Mouse (Mus musculus): Measurements from ENCODE around the gene Ap1b1.
A peak's percentile ranks its signal among the peaks of the same experiment; 100 is the strongest.

The Ap1b1 gene

DNA sequence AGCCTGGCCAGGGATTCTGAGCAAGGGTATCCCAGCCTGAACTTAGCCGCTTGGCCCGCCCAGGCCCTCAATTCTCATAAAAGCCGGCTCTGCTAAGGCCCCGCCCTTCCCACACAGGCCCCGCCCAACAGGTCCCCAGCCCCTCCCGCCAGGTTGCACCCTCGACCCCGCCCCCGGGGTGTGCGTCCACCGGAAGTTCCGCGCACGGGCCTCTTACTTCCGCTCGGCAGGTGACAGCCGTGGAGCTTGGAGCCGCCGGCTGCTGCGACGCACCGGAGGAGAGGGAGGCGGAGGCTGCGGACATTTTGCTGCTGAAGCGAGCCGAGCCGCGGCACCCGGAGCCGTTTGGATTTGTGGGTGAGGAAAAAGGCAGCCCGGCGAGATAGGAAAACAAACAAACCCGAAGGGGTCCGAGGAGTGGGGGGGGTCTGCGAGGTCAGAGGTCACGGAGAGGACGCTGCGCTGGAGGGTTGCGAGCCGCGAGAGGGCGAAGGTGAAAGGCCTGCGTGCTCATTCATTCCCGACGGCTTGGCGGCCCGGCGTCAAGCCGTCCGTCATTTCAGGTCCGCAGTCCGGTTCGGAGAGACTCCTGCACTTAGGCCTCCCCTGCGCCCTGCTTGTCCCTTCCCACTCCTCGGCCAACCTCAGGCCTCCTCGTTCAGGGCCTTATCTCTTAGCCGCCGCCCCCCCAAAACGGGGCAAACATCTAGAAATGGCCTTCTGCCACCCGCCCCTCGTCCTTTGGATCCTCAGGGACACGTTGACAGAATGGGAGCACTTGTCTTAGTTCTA is at the start of gene Ap1b1:
Ap1b1 (plus strand) TSS at position 130 of the 792 bp plus-strand sequence.
- DNase-seq (ENCODE audit: low read depth in 1 of 2, low spot score in 2 of 2), result peak; percentile 42 to 74

DNA sequence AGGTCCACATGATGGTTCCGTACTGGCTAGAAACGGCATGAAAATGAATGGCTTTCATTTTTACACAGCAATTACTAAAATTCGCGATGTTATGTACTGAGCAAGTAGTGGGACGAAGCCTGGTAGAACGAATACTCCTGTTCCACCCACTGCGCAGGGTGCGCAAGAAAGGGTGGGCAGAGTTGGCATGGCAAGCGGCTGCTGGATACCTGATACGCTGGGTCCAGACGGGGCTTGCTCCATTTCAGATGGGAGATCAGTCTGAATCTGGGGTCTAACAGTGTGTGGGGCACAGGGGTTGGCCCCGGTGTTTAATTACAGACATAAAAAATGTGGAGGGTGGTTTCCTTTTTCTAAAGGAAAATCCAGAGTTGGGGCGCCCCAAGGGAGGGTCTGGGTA is 40.1 kb upstream of the Ap1b1 start:
- no peak for DNase-seq (ENCODE audit: low read depth in 1 of 2, low spot score in 2 of 2)

DNA sequence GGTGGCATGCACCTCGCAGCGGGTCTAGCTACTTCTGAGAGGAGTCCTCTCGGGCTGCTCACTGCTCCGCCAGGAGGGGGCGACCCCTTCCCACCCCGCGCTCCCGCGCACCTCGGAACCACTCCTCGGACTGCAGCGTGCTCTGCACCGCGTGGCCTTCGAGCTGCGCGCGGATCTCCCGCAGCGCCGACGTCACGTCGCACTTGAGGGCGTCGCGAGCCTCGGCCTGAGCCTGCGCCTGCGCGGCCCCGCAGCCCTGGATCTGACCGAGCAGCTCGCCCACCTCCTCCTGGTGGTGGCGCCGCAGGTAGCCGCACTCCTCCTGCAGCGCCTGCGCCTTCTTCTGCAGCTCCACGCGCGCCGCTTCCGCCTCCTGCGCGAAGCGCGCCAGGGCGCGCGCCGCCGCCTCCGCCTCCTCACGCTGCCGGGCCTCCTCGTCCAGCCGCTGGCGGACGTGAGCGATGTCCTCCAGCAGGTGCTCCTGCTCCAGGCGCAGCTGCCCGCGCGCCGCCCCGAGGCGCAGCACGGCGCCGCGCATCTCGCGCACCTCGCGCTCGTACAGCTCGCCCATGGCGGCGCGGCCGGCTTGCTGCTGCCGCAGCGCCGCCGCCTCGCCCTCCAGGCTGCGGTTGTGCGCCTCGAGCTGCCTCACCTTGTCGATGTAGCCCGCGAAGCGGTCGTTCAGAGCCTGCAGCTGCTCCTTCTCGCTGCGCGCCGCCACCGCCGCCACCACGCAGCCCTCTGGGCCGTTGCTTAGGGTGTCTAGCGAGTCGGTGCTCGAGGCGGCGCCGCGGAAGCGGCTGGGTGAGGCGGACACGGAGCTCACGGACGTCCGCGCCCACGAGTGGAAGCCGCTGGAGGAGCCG is 39.4 kb upstream of the Ap1b1 start:
- DNase-seq (ENCODE audit: low read depth in 1 of 2, low spot score in 2 of 2), result no peak

DNA sequence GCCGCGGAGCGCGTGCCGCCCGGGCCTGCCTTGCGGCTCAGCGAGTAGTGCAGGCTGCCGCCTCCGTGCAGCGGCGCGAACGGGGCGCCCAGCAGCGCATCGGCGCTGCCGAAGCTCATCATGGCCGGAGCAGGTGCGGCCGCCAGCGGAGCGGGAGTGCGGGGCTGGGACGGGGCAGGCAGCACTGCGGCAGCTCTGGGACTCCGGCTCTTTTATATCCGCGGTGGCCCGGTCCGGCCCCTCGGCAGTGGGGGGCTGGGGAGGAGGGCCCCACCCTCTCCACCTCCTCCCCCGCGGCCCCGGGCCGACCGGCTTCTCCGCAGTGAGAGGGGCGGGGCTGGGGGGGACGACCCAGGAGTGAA is 38.8 kb upstream of the Ap1b1 start, which contains the start of gene Nefh:
Nefh (minus strand) TSS at position 252 of the 362 bp plus-strand sequence.
- DNase-seq (ENCODE audit: low read depth in 1 of 2, low spot score in 2 of 2), result no peak

DNA sequence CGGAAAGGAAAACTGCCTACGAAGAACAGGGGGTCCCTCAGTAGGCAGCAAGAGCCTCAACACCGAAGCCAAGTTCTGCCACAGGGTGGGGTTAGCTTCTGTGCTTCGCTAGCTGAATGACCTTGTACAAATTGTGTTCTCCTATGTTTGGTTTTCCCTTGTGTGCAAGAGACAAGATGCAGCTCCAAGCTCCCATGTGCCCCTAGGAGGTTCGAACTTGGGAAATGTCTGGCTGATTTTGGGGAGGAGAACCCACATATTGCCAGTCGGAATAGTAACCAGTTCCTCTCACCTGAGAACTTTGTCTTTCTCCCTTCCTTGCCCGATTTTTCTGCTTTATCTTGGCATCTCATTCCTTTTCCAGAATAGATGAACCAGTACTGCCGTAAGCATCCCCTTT is 37.8 kb upstream of the Ap1b1 start:
- DNase-seq (ENCODE audit: low read depth in 1 of 2, low spot score in 2 of 2), result no peak

DNA sequence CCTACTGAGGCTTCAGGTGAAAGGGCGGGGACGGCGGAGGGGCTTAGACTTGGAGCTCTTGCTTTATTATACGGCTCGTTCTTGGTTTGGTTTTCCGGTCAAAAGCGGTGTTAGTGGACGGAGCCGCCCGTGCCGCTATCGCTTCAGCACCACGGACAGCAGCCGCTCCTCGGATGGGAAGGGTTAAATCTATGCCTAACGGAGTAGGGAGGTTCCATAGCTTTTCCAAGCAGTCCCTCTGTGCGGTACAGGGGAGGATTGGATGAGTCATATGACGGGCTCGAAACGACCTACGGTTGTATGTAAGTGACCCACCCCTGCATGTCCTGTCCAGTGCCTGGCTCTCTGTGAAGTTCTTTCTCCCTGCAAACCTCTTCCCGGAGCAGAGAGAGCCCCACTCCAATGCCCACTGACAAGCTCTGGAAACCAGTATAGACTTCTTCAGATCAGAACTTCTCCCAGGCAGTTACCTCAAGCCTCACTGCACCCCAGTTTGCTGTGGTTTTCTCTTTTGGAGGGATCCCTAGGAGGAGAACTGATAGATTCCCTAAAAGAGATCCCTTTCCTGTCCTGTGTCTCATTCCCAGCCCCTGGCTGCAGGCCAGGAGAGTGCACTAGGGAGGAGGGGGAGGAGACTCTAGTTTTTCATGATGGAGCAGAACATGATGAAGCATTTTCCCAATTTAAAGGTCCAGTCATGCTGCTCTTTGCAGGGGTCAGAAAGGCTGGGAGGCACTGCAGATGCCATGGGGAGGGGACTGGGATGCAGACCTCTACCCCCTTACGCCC is 37.2 kb upstream of the Ap1b1 start:
- no peak for DNase-seq (ENCODE audit: low read depth in 1 of 2, low spot score in 2 of 2)

DNA sequence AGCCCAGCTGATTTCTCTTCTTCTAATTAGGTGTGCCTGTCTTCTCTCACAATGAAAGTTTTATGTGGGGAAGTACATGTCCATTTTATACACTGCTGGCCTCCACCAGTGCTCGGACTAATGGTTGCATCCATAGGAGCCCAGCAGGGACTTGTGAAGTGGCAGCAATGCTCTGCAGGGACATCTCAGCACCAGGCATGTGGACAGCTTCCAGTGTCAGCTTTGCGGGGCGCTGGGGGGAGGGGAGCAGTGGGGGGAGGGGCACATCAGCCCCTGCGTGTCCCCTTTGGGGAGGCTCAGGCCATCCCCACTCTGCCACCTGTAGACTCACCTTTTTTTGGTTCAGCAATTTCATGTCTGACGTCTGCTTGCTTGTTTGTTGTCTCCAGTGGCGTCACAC is 33.2 kb upstream of the Ap1b1 start:
- DNase-seq (ENCODE audit: low read depth in 1 of 2, low spot score in 2 of 2), result no peak

DNA sequence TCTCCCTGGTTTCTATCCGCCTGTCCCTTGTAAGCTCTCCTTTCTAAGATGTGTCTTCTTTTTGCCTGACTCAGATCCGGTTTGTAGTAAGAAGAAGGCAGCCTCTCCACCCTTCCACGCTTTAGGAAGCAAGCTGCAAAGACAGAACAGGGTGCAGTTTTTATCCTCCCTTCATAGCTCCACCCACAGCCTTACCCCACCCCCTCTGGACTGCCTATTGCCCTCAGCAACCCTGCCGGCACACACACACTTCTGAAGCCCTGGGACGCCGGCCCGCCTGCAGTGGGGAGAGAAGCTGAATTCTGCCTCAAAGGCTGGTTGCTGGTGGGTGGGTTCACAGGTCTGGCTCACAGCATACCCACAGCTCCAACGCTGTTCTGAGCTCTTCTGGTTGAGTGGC is 32.7 kb upstream of the Ap1b1 start:
- no peak for DNase-seq (ENCODE audit: low read depth in 1 of 2, low spot score in 2 of 2)

DNA sequence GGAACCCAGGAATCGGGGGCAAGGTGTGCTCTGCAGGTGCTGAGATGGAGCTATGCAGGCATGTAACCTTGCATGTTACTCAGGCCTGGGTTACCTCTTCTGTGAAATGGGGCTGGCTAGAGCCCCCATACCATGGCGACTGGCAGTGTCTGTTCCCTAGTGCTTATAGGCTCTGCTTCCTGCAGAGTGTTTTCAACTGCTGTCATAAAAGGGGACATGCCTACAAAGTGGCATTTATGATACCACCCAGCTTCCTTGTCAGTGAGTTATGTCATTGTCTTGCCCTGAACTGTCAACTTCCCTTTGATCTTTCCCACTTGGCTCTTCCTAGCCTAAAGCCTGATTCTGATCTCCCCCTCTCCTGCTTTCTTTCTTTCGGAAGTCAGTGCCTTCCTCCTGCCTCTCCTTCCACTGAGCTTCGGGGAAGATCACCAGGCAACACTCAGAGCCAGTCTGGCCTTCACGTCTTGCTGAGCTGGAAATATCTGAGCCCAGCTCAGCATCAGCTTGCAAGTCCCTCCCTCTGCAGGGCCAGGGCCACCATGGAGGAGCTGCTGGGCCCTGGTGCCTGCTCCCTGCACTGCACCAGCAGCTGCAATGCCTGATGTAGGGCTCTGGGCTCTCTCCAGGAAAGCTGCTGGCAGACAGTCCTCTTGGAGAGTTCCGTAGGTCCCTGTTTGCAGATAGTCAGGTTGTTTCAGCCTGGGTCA is 23.4 kb upstream of the Ap1b1 start:
- DNase-seq (ENCODE audit: low read depth in 1 of 2, low spot score in 2 of 2), result no peak

DNA sequence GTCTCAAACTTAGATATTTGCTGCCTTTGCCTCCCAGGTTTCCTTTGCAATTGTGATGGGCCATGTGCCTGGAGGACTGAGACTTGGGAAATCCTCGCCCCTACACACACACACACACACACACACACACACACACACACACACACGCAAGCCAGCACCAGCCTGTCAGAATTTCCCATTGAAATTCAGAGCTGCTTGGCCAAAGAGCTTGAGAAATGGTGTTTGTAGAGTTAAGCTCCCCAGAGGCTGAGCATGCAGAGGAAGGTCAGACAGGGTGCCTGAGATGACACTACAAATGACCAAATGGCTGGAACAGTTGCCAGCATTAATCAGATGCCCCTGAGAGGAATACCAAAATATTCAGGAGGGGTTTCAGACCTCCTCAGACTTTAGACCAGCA is 20.3 kb upstream of the Ap1b1 start:
- no peak for DNase-seq (ENCODE audit: low read depth in 1 of 2, low spot score in 2 of 2)

DNA sequence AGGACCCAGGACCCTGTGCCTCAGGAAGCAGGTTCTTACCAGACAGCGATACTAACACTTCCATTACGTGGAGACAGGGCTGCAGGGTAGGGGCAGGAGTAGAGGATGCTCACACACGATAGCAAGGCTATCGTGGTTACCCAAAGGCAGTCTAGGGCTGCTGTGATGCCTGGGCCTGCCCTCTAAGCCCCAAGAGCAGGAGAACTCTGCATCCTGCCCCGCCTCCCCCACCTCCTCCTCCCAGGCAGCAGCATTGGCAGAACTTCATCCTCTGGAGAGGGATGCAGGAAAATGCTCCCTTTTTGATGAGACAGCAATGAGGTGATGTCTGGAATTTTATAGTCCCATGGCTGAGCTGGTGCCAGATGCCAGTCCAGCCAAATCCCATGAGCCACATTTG is 19.7 kb upstream of the Ap1b1 start:
- no peak for DNase-seq (ENCODE audit: low read depth in 1 of 2, low spot score in 2 of 2)

DNA sequence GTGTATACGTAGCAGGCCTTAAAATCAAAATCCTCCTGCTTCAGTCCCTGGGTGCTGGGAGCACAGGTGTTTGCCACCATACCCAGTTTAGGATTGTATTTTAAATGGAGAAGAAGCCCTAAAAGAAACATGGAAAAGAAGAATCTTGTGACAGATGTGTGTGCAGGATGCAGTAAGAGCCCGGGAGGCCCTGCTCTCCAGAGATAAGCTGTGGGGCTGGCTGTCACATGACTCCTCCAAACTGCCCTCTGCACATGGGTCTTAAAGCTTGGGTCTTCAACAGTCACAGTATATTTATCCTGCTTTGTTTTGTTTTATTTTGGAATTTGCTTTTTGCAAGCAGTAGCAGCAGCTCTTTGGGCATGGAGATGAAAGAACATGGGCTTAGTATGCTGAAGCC is 19.1 kb upstream of the Ap1b1 start:
- DNase-seq (ENCODE audit: low read depth in 1 of 2, low spot score in 2 of 2), result no peak

DNA sequence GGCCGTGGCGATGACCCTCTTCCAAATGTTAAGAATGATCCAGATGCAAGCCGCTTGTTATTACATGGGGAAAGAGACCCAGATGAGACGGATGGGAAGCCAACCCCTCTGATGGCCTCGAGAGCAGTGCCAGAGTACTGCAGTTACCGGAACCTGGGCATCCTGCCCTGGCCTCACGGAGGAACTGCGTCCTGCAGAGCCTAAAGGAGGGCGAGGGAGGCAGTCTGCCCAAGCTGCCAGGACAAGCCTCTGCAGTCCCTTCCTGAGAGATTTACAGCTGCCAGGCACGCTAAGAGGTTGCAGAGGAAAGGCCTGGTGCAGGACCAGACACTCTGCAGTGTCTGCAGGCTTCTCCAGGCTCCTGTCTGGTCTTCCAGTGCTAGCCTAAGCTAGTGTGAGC is 18.2 kb upstream of the Ap1b1 start:
- DNase-seq (ENCODE audit: low read depth in 1 of 2, low spot score in 2 of 2), result no peak

DNA sequence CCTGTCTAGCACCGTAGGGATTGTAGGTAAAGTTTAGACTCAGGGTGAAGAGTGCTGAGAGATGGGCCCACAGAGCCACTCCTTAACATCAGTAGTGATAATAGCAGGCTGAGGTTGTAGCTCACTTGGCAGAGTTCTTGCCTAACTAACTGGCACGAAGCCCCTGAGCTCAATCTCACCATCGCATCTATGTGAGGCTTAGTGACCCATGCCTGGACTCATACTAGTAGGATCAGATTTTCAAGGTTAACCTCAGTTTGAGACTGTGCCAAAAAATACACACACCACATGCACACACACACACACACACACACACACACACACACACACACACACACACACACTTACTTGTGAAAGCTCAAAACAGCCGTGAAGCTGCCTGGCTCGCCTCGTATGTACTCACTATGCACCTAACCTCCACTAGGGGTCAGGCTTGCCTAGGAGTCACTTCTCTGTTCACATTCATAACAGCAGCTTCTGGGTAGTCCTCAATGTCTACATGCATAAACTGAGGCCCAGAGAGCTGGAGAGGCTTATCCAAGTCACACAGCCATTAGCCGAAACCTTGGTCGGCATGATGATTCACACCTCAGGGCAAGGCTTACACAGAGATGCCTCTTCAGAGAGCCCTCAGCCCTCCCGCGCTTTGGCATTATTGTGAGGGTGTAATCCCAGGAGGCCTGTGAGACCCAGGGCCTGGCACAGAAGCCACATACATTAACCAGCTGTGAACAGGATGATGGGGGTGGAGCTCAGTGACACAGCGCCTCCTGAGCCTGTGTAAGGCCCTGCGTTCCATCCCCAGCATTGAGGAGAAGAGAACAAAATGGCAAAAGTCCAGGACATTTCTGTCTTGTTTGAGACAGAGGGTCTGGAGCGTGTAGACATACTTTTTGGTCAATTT is 13.4 kb upstream of the Ap1b1 start:
- DNase-seq (ENCODE audit: low read depth in 1 of 2, low spot score in 2 of 2), result peak; percentile 12 to 31

DNA sequence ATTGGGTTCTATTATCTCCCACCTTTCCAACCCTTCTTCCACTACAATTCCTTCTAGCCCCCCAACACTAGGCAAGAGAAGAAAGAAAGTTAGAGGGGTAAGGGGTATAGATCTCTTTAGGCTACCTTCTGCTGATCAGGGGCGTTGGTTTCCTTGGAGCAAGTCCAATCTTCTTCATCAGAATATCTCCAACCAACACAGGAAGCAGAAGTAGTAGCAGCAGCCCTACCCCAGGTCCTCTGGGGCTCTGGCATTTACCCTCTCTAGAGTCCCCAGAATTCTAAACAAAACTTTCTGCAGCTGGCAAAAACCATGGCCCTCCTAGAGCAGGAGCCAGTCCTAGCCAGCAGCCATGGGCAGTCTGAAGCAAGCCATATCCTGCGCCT is 12.8 kb upstream of the Ap1b1 start:
- no peak for DNase-seq (ENCODE audit: low read depth in 1 of 2, low spot score in 2 of 2)

DNA sequence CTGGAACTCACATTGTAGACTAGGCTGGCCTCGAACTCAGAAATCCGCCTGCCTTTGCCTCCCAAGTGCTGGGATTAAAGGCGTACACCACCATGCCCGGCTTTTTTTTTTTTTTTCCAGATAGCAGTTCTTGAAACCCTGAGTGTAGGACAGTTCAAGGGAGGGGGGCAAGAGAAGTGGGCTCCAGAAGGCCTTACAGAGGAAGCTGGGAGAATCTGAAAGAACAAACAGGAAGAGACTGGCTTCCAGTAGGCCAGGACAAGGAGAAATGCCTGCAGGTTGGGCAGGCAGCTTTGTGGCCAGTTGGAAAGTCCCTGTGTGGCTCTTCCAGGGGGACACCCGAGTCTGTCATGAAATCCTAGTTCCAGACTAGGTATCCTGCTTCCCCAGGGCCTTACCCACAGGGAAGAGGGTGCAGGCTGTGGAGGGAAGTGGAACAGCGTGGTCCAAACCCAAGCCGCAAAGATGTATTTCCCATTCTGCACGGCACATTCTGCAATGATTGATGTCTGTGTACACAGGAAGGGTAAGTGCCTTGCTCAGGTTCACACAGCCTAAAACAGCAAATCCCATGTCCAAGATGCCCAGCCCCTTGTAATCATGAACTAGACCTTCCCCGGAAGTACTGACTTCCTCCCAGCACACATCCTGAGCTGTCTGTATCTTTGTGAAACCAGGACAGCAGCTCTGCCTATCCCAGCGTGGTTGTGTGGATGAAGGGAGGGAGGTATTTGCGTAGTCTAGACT is 12.1 kb upstream of the Ap1b1 start:
- no peak for DNase-seq (ENCODE audit: low read depth in 1 of 2, low spot score in 2 of 2)

DNA sequence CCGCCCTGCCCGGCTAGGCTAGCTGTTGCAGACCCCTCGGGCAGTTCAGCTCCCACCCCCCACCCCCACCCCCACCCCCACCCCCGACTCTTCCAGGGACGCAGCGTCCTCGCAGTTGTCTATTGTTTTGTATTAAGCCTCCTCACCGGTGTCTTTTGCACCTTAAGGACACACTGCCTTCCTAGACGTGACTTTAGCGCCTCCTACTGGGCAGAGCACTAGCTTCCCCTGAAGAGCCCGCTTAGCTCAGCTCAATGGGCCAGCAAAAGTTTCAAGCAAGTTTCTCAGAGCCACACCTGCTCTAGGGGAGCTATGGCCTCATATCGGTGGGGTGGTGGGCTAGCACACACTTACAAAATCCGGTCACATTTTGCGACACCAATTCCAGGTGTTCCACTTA is 11.0 kb upstream of the Ap1b1 start:
- peak in 1 of 2 experiments; percentile 21 for DNase-seq (ENCODE audit: low read depth in 1 of 2, low spot score in 2 of 2)

DNA sequence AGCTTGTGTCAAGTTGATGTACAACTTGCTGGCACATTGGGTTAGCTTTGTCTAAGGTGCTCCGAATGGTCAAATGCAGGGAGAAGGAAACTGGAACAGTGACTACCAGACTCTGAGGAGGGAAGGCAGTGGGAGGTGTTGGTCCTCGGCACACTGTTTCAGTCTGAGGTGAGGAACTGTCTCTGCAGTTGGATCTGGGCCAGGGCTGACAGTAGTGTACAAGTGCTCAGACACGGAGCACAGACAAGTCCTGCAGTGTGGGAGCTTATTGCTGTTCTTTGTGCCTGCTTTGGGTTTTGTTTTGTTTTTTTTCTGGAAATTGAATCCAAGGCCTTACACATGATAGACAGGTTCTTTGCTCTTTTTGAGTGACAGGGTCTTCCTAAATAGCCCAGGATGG is 3.6 kb upstream of the Ap1b1 start:
- DNase-seq (ENCODE audit: low read depth in 1 of 2, low spot score in 2 of 2), result no peak

DNA sequence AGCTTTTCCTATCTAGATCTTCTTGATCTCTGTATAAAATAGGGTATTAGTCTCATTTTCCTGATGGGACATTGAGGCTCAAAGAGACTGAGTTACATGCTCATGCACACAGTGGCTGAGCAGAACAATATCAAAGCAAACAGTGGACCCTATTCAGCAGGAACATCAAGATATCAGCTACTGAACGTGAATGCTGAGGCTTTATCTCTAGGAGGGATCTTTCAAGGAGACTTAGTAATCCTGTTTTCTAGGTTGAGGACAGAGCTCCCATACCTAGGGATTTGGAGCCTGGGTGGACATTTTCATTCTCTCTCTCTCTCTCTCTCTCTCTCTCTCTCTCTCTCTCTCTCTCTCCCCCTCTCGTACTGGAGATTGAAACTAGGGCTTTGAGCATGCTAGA is 3.1 kb upstream of the Ap1b1 start:
- no peak for DNase-seq (ENCODE audit: low read depth in 1 of 2, low spot score in 2 of 2)
